Mouse (Mus musculus) midbrain, embryonic 11.5 days (tissue): ENCODE measurements around the gene Apold1. TPM values are rescaled to one million over a fixed set of nuclear protein-coding genes. Genes with fewer than 3 reads are reported as not detected.

Source experiments
- ATAC-seq: fragments of 200-750 bp; cut with Nextera tagmentation; 2 replicates; pipeline ENCODE4 v1.8.0; 2017; ENCODE audit warnings: moderate TSS enrichment, moderate library complexity; ENCODE audit not compliant: low FRiP score
- DNase-seq: peaks from one replicate; pipeline ENCODE4 v3.0.0; 2015; ENCODE audit warnings: low spot score; ENCODE audit errors: missing footprints
- H3K27ac ChIP-seq: fragments of 300-500 bp; sonication (generic); 2 replicates; pipeline ENCODE4 v1.5.1; 2014; ENCODE audit warnings: low read depth, low read length
- H3K27me3 ChIP-seq: fragments of 300-500 bp; sonication (generic); 2 replicates; pipeline ENCODE4 v1.6.1; 2014; ENCODE audit warnings: mild to moderate bottlenecking, low read length, moderate library complexity, mixed read lengths; ENCODE audit not compliant: control insufficient read depth, insufficient read depth
- H3K36me3 ChIP-seq: fragments of 300-500 bp; sonication (generic); 2 replicates; pipeline ENCODE4 v1.6.1; 2014; ENCODE audit warnings: mild to moderate bottlenecking, low read length, moderate library complexity, mixed read lengths; ENCODE audit not compliant: control insufficient read depth, insufficient read depth
- H3K4me1 ChIP-seq: fragments of 300-500 bp; sonication (generic); 2 replicates; pipeline ENCODE4 v1.6.1; 2014; ENCODE audit warnings: low read length; ENCODE audit not compliant: control insufficient read depth, insufficient read depth
- H3K4me2 ChIP-seq: fragments of 300-500 bp; sonication (generic); 2 replicates; pipeline ENCODE4 v1.6.1; 2014; ENCODE audit warnings: mild to moderate bottlenecking, moderate library complexity
- H3K4me3 ChIP-seq: fragments of 300-500 bp; sonication (generic); 2 replicates; pipeline ENCODE4 v1.5.1; 2014; ENCODE audit warnings: low read depth, low read length
- H3K9ac ChIP-seq: fragments of 300-500 bp; sonication (generic); 2 replicates; pipeline ENCODE4 v1.6.1; 2014; ENCODE audit warnings: low read length
- H3K9me3 ChIP-seq: fragments of 300-500 bp; sonication (generic); 2 replicates; pipeline ENCODE4 v1.6.1; 2016; ENCODE audit warnings: low read length; ENCODE audit not compliant: control insufficient read depth
- WGBS: fragments of 180-500 bp; shearing (Covaris S2); extraction: QIAGEN DNeasy Blood & Tissue Kit; methylation state at CpG from one replicate; pipeline ENCODE4 v1.1.7; 2014; 5-methylcytosine and 5-hydroxymethylcytosine counted together
- polyA plus RNA-seq: library from polyadenylated mRNA; unstranded; fragments of >200 nt; fragmentation: Nextera tagmentation; extraction: Ambion mirVana; gene quantifications from 2 replicates; pipeline ENCODE4 v1.2.1, GENCODE M21; 2014

The Apold1 gene
- polyA plus RNA-seq, 1 experiment from 2014 or later, result 2.8 TPM

DNA sequence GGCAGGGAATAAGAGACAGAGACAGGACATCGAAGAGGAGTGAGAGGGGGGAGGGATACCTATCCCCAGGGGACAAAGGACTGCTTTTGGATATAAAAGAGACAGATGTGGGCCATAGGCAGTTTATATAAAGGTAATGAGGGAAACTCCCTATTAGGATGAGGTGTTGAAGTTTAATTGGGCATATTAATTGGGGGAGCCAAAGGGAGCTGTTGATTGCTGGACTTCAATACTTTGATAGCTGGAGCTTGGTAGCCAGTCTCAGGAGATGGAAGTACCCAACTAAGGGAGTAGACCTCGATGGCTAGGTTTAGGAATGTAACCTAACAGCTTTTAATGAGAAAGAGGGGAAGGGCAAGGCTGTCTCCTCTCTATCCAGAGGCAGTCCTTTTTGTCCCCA lies 17.6 kb upstream of the Apold1 start:
- no peak overlapping the region for H3K27ac ChIP-seq

DNA sequence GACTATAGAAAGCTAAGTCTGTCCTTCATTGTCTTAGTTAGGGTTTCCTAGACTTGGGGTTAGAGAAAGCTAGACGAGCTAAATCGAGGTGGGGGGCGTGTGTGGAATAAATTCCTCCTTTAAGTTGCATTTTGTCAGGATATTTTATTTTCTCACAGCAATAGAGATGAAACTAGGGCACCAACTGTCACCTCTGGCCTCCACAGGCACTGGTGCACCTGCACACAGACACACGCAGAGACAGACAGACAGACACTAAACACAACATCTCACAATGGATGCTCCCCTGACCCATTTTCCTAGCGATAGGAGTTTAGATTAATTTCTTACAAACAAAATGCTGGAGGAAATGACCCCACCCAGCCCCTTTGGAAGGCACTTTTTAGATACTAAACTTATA lies 14.8 kb upstream of the Apold1 start:
- WGBS, result 89% methylated on average over 5 of the region's 5 CpGs
- Histone ChIP-seq H3K9ac (no peak overlapping the region), H3K4me1 (peaks cover 6% of the 10 kb centered on the region; the same call in 1 of the 2 replicates), H3K9me3 (no peaks in the 10 kb centered on the region), H3K27me3 (no peaks in the 10 kb centered on the region), H3K27ac (no peak overlapping the region), H3K36me3 (no peaks in the 10 kb centered on the region), H3K4me3 (no peak overlapping the region), H3K4me2 (no peak overlapping the region)
- ATAC-seq, result no peak
- DNase-seq, result no peak

More for the DNA sequence above, 17.6 kb upstream of the Apold1 start:
- Histone ChIP-seq H3K4me3 (no peak overlapping the region), H3K9me3 (no peaks in the 10 kb centered on the region), H3K4me2 (no peak overlapping the region), H3K36me3 (no peaks in the 10 kb centered on the region), H3K27me3 (no peaks in the 10 kb centered on the region), H3K9ac (no peak overlapping the region), H3K4me1 (peaks cover 16% of the 10 kb centered on the region)
- WGBS, result 74% methylated on average over 2 of the region's 2 CpGs
- ATAC-seq (no peak), DNase-seq (no peak)

DNA sequence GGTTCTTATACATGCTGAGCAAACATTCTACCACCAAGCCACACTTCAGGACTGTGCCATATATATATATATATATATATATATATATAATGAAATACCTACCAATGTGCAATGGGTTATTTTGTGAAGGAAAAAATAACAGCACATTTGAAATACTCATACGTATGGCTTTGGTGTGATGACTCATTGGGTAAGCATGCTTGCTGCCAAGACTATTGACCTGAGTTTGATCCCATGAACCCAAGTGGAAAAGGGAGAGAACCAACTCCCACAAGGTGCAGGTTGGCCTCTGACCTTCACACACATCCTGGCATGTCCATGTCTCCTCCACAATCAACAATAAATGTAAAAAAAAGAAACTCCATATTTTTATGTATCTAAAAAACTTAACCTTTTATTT lies 13.2 kb upstream of the Apold1 start:
- H3K9ac ChIP-seq, result no peak overlapping the region
- H3K27ac ChIP-seq, result no peak overlapping the region
- no peaks in the 10 kb centered on the region for H3K36me3 ChIP-seq
- DNase-seq (no peak), ATAC-seq (no peak)
- H3K27me3 ChIP-seq, result no peaks in the 10 kb centered on the region
- H3K9me3 ChIP-seq, result no peaks in the 10 kb centered on the region
- no peak overlapping the region for H3K4me3 ChIP-seq
- no peak overlapping the region for H3K4me2 ChIP-seq
- 83% methylated on average over 1 of the region's 1 CpGs for WGBS
- H3K4me1 ChIP-seq, result no peaks in the 10 kb centered on the region

GRCm38 (mm10) chr6:134969498-134969897 lies 12.0 kb upstream of the Apold1 start:
- ATAC-seq, result no peak
- WGBS, result 94% methylated on average over 2 of the region's 2 CpGs
- Histone ChIP-seq H3K27me3 (no peaks in the 10 kb centered on the region), H3K4me2 (no peak overlapping the region), H3K4me3 (no peak overlapping the region), H3K4me1 (no peaks in the 10 kb centered on the region), H3K9ac (no peak overlapping the region), H3K27ac (no peak overlapping the region), H3K9me3 (no peaks in the 10 kb centered on the region), H3K36me3 (no peaks in the 10 kb centered on the region)
- no peak for DNase-seq

GRCm38 (mm10) chr6:134972096-134972495 lies 9.4 kb upstream of the Apold1 start:
- Histone ChIP-seq H3K36me3 (no peaks in the 10 kb centered on the region), H3K9me3 (no peaks in the 10 kb centered on the region), H3K9ac (no peak overlapping the region), H3K27ac (no peak overlapping the region), H3K4me1 (no peaks in the 10 kb centered on the region), H3K27me3 (no peaks in the 10 kb centered on the region), H3K4me2 (no peak overlapping the region), H3K4me3 (no peak overlapping the region)
- DNase-seq, result no peak
- ATAC-seq, result no peak
- WGBS, result 75% methylated on average over 4 of the region's 4 CpGs

GRCm38 (mm10) chr6:134976628-134977027 lies 4.9 kb upstream of the Apold1 start:
- Histone ChIP-seq H3K36me3 (no peaks in the 10 kb centered on the region), H3K4me1 (no peaks in the 10 kb centered on the region), H3K4me2 (no peak overlapping the region), H3K9me3 (no peaks in the 10 kb centered on the region), H3K4me3 (no peak overlapping the region), H3K27ac (no peak overlapping the region), H3K9ac (no peak overlapping the region), H3K27me3 (no peaks in the 10 kb centered on the region)
- DNase-seq (no peak), ATAC-seq (no peak)
- WGBS, result 69% methylated on average over 6 of the region's 6 CpGs

GRCm38 (mm10) chr6:134983529-134984370 lies 2.2 kb downstream of the Apold1 start:
- 3% methylated on average over 62 of the region's 62 CpGs for WGBS
- H3K4me3 ChIP-seq, result peak overlapping the region; percentile 50
- peaks cover 5% of the 10 kb centered on the region for H3K4me1 ChIP-seq
- no peaks in the 10 kb centered on the region for H3K9me3 ChIP-seq
- peak; percentile 98 for DNase-seq
- peak; percentile 91 for ATAC-seq
- H3K4me2 ChIP-seq, result peak overlapping the region; percentile 80
- H3K9ac ChIP-seq, result peak overlapping the region; percentile 70
- no peaks in the 10 kb centered on the region for H3K36me3 ChIP-seq
- 0 out of 2 replicates have a peak overlapping the region, but pooled peaks have one; percentile 22 for H3K27ac ChIP-seq
- H3K27me3 ChIP-seq, result no peaks in the 10 kb centered on the region; the same call in 1 of the 2 replicates

- Histone ChIP-seq H3K4me1 (peaks cover 5% of the 10 kb centered on the region), H3K36me3 (no peaks in the 10 kb centered on the region), H3K27me3 (no peaks in the 10 kb centered on the region; the same call in 1 of the 2 replicates), H3K9me3 (no peaks in the 10 kb centered on the region), H3K9ac (no peak overlapping the region), H3K27ac (no peak overlapping the region), H3K4me3 (no peak overlapping the region), H3K4me2 (no peak overlapping the region)
- ATAC-seq (no peak; the same call in 1 of the 2 replicates), DNase-seq (peak; percentile 83)
- WGBS, result 53% methylated on average over 3 of the region's 3 CpGs
Observed at GRCm38 (mm10) chr6:134984748-134985147, 3.2 kb downstream of the Apold1 start.

DNA sequence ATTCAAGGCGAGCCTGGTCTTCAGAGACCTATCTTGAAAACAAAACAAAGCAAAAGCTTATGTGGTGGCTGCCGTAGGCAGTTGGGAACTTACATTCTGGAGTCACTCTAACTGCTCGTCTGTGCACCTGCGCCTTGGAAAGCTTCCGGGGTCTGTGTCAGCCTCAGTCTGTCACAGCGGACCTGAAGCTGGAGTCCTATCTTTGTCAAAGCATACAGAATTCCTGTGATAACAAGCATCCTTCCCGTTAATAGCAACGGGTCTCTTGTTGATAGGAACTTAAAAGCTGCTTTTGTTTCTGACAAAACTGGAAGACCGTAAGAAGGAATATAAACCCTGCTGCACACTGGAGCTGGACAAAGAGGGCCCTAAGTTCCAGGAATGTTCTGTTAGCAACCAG lies 6.9 kb downstream of the Apold1 start:
- Histone ChIP-seq H3K9me3 (no peaks in the 10 kb centered on the region), H3K27me3 (no peaks in the 10 kb centered on the region; the same call in 1 of the 2 replicates), H3K9ac (no peak overlapping the region), H3K4me1 (peaks cover 5% of the 10 kb centered on the region), H3K4me3 (no peak overlapping the region), H3K4me2 (no peak overlapping the region), H3K36me3 (no peaks in the 10 kb centered on the region), H3K27ac (no peak overlapping the region)
- no peak for ATAC-seq
- 85% methylated on average over 9 of the region's 9 CpGs for WGBS
- no peak for DNase-seq
